Mouse (Mus musculus) ES-Bruce4 (cell line): ENCODE data around the gene Pnpo.

Source experiments
- CTCF ChIP-seq: IDR thresholded peaks from one replicate; pipeline ENCODE4 v1.8.1; 2011; ENCODE audit warnings: low read depth, low read length
- EP300 ChIP-seq: IDR thresholded peaks from 2 replicates; pipeline ENCODE4 v1.6.1; 2011; ENCODE audit warnings: low read depth, low read length; ENCODE audit not compliant: insufficient read depth
- POLR2A ChIP-seq: IDR thresholded peaks from one replicate; pipeline ENCODE4 v1.8.1; 2011; ENCODE audit warnings: low read length; ENCODE audit not compliant: insufficient read depth

GRCm38 (mm10) chr11:96944844-96945580 lies 1.2 kb upstream of the Pnpo start:
- no peak for TF ChIP-seq POLR2A
- TF ChIP-seq CTCF, result no peak
- no peak for TF ChIP-seq EP300
